Mouse (Mus musculus) CH12.LX (cell line): ENCODE data around the gene Fxyd3. TPM values are rescaled to one million over a fixed set of nuclear protein-coding genes. Genes with fewer than 3 reads are reported as not detected.

Experiments
- DNase-seq: peaks from one replicate; pipeline ENCODE4 v3.0.0-alpha.2; 2013; ENCODE audit errors: extremely low read depth
- H3K27ac ChIP-seq: 2 replicates; pipeline ENCODE4 v1.5.1; 2012; ENCODE audit warnings: low read depth, mild to moderate bottlenecking, control low read depth, moderate library complexity; ENCODE audit not compliant: insufficient read depth
- H3K27me3 ChIP-seq: replicated peaks from 2 replicates; pipeline ENCODE3; 2012; ENCODE audit warnings: inconsistent platforms
- H3K36me3 ChIP-seq, 2 experiments: replicated peaks in 1 of 2; 2 replicates each; pipeline versions ENCODE3 to v1.6.1; 2012; ENCODE audit warnings: inconsistent platforms in 1 of 2, low read length in 1 of 2, mild to moderate bottlenecking in 1 of 2, mixed read lengths in 1 of 2, moderate library complexity in 1 of 2; ENCODE audit not compliant: control insufficient read depth in 1 of 2, insufficient read depth in 1 of 2
- H3K4me1 ChIP-seq, 2 experiments: 2 replicates each; pipeline ENCODE4 v1.6.1; 2012; ENCODE audit warnings: inconsistent platforms in 1 of 2, moderate library complexity in 1 of 2; ENCODE audit not compliant: insufficient read depth in 2 of 2, control insufficient read depth in 1 of 2
- H3K4me2 ChIP-seq: 2 replicates; pipeline ENCODE4 v1.6.1; 2012; ENCODE audit warnings: low read depth, mild to moderate bottlenecking, control low read depth; ENCODE audit not compliant: poor library complexity, insufficient read depth, severe bottlenecking
- H3K4me3 ChIP-seq, 3 experiments: fragments of 150-350 bp in 1 of 3; sonication (generic) in 1 of 3; replicated peaks in 1 of 3; 2 replicates each; pipeline versions ENCODE3 to v1.5.1; 2011 to 2012; ENCODE audit warnings: low read depth in 2 of 3, low read length in 2 of 3, mild to moderate bottlenecking in 2 of 3, moderate library complexity in 2 of 3, control low read depth in 1 of 3, improper control_type of control experiment in 1 of 3, inconsistent platforms in 1 of 3, mixed read lengths in 1 of 3; ENCODE audit not compliant: poor library complexity in 1 of 3
- H3K79me2 ChIP-seq: replicated peaks from 2 replicates; pipeline ENCODE4 v1.6.1; 2012; ENCODE audit warnings: mild to moderate bottlenecking, moderate library complexity; ENCODE audit not compliant: control insufficient read depth, poor library complexity, insufficient read depth, severe bottlenecking; ENCODE audit errors: extremely low read depth
- H3K9ac ChIP-seq: 2 replicates; pipeline ENCODE4 v1.6.1; 2012; ENCODE audit warnings: low read depth, mild to moderate bottlenecking, control low read depth, moderate library complexity; ENCODE audit not compliant: insufficient read depth
- H3K9me3 ChIP-seq: replicated peaks from 2 replicates; pipeline ENCODE3; 2012; ENCODE audit warnings: low read length, inconsistent platforms, mixed read lengths
- CHD1 ChIP-seq: IDR thresholded peaks from 2 replicates; pipeline ENCODE4 v1.6.1; 2012; ENCODE audit warnings: low read depth, low read length, improper control_type of control experiment, inconsistent platforms
- CTCF ChIP-seq, 2 experiments: IDR thresholded peaks in 1 of 2; conservative IDR thresholded peaks in 1 of 2; 2 replicates each; pipeline ENCODE4 v1.5.1; 2011 to 2012; ENCODE audit warnings: low read depth in 2 of 2, low read length in 2 of 2, improper control_type of control experiment in 1 of 2, inconsistent platforms in 1 of 2, mild to moderate bottlenecking in 1 of 2, moderate library complexity in 1 of 2
- ELF1 ChIP-seq: IDR thresholded peaks from 2 replicates; pipeline ENCODE4 v1.6.1; 2014; ENCODE audit warnings: low read depth, mild to moderate bottlenecking, inconsistent platforms, low read length, improper control_type of control experiment
- EP300 ChIP-seq: IDR thresholded peaks from 2 replicates; pipeline ENCODE4 v1.6.1; 2011; ENCODE audit warnings: low read length, improper control_type of control experiment
- ETS1 ChIP-seq: conservative IDR thresholded peaks from 2 replicates; pipeline ENCODE4 v1.6.1; 2012; ENCODE audit warnings: low read depth, mild to moderate bottlenecking, inconsistent platforms, low read length, improper control_type of control experiment, moderate library complexity
- GABPA ChIP-seq: IDR thresholded peaks from 2 replicates; pipeline ENCODE4 v1.6.1; 2012; ENCODE audit warnings: low read depth, low read length, improper control_type of control experiment, inconsistent platforms; ENCODE audit not compliant: insufficient replicate concordance
- IRF4 ChIP-seq: IDR thresholded peaks from 2 replicates; pipeline ENCODE4 v1.6.1; 2014; ENCODE audit warnings: low read depth, mild to moderate bottlenecking, inconsistent platforms, low read length, improper control_type of control experiment
- JUND ChIP-seq: conservative IDR thresholded peaks from 2 replicates; pipeline ENCODE4 v1.6.1; 2011; ENCODE audit warnings: low read depth, low read length, improper control_type of control experiment
- KAT2A ChIP-seq: IDR thresholded peaks from 2 replicates; pipeline ENCODE4 v1.6.1; 2012; ENCODE audit warnings: low read length, improper control_type of control experiment, inconsistent platforms; ENCODE audit not compliant: insufficient replicate concordance
- MAFK ChIP-seq: IDR thresholded peaks from 2 replicates; pipeline ENCODE4 v1.6.1; 2011; ENCODE audit warnings: low read length, improper control_type of control experiment; ENCODE audit not compliant: insufficient replicate concordance
- MAX ChIP-seq: IDR thresholded peaks from 2 replicates; pipeline ENCODE4 v1.6.1; 2011; ENCODE audit warnings: low read length, improper control_type of control experiment
- MAZ ChIP-seq: IDR thresholded peaks from 2 replicates; pipeline ENCODE4 v1.6.1; 2012; ENCODE audit warnings: low read depth, mild to moderate bottlenecking, inconsistent platforms, low read length, improper control_type of control experiment, moderate library complexity
- MXI1 ChIP-seq: IDR thresholded peaks from 2 replicates; pipeline ENCODE4 v1.6.1; 2011; ENCODE audit warnings: mild to moderate bottlenecking, low read depth, low read length, improper control_type of control experiment
- MYC ChIP-seq: IDR thresholded peaks from 2 replicates; pipeline ENCODE4 v1.6.1; 2011; ENCODE audit warnings: low read depth, mild to moderate bottlenecking, improper control_type of control experiment, low read length
- PAX5 ChIP-seq: IDR thresholded peaks from 2 replicates; pipeline ENCODE4 v1.6.1; 2012; ENCODE audit warnings: low read length, inconsistent platforms, mixed read lengths
- POLR2A ChIP-seq: IDR thresholded peaks from 2 replicates; pipeline ENCODE4 v1.6.1; 2011; ENCODE audit warnings: low read depth, mild to moderate bottlenecking, improper control_type of control experiment, low read length
- USF1 ChIP-seq: IDR thresholded peaks from 2 replicates; pipeline ENCODE4 v1.6.1; 2014; ENCODE audit warnings: low read depth, mild to moderate bottlenecking, inconsistent platforms, low read length, improper control_type of control experiment
- ZKSCAN1 ChIP-seq: IDR thresholded peaks from 2 replicates; pipeline ENCODE4 v1.6.1; 2012; ENCODE audit warnings: low read depth, inconsistent platforms, low read length, improper control_type of control experiment, borderline replicate concordance
- ZMIZ1 ChIP-seq: IDR thresholded peaks from 2 replicates; pipeline ENCODE4 v1.6.1; 2012; ENCODE audit warnings: low read depth, mild to moderate bottlenecking, inconsistent platforms, low read length, improper control_type of control experiment
- dilution Hi-C: fragments of 300-500 bp; cut with MboI; formaldehyde crosslinking; loops from 2 replicates; pipeline ENCODE4 v1.14.3; 2020; ENCODE audit warnings: low sequenced_read_pairs; ENCODE audit not compliant: extremely low pct_unique_long_range_greater_than_20kb, extremely low pct_ligation_motif_present
- in situ Hi-C: fragments of 300-500 bp; cut with MboI; formaldehyde crosslinking; loops from 3 replicates; pipeline ENCODE4 v1.14.3; 2019; ENCODE audit warnings: low sequenced_read_pairs, low pct_ligation_motif_present, low pct_unique_long_range_greater_than_20kb, mixed read lengths
- polyA plus RNA-seq: library from polyadenylated mRNA; unstranded; fragments of >175 nt; gene quantifications from 2 replicates; pipeline ENCODE4 v1.2.1, GENCODE M21; 2012; ENCODE audit warnings: low read depth; ENCODE audit not compliant: insufficient read length
- total RNA-seq, 2 experiments: library from RNA; depleted of rRNA; stranded (reverse); fragments of 300-350 nt in 1 of 2; fragments of >200 nt in 1 of 2; gene quantifications; 2 replicates each; pipeline ENCODE4 v1.2.3; 2012 to 2014

Fxyd3 gene
- total and polyA plus RNA-seq, 3 experiments = not detected

GRCm38 (mm10) chr7:31100786-31101185 is 24.3 kb upstream of the Fxyd3 start (continued):
- TF ChIP-seq CHD1 (no peak), MYC (peak; percentile 68; the same call in 1 of the 2 replicates), JUND (peak; percentile 95), MAZ (no peak), KAT2A (no peak), ZMIZ1 (no peak), PAX5 (no peak), ETS1 (peak; percentile 89), MAFK (peak; percentile 34; the same call in 1 of the 2 replicates), ELF1 (peak; percentile 37), ZKSCAN1 (no peak), MAX (peak; percentile 76), POLR2A (no peak)

DNA sequence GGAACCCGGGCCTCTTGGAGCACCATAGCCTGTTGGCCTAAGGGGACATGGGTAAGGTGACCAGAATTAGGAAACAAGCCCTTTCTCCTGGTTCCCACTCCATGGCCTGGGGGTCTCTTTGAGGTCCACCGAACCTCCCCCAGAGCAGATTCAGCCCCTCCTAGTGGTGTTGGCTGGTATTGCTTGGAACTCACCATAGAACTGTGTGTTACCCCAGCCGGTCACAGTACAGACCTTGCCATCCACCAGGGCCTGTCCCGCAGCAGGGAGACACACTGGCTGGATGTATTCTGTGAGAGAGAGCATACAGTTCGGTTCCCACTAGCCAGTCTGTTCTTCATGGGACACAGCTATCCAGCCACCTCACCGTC is 23.1 kb upstream of the Fxyd3 start:
- dilution Hi-C loops = no loop called here
- TF ChIP-seq EP300 (no peak), JUND (no peak), MAFK (no peak), USF1 (no peak), CTCF (conservative IDR thresholded peaks at IDR 0.05 in 1 of 2, IDR thresholded peaks at IDR 0.05 in 1 of 2; ENCODE audit: low read depth in 2 of 2, low read length in 2 of 2) (peak; percentile 19 to 31), MXI1 (no peak), GABPA (no peak), IRF4 (no peak)
- DNase-seq = no peak
- in situ Hi-C loops = loop anchor here (5.0 kb wide), 2 partner anchors 37 to 78 kb away; no protein-coding TSS in a partner anchor
- Histone ChIP-seq H3K9ac (no peak overlapping the region), H3K9me3 (peaks cover 3% of the 10 kb centered on the region), H3K36me3 (peaks cover 0 to 58% of the 10 kb centered on the region in 2 experiments), H3K4me1 (peaks cover 6 to 16% of the 10 kb centered on the region in 2 experiments), H3K27me3 (peaks cover 6% of the 10 kb centered on the region), H3K79me2 (no peaks in the 10 kb centered on the region), H3K4me2 (no peak overlapping the region), H3K27ac (no peak overlapping the region), H3K4me3 (no peak overlapping the region)
